Mouse (Mus musculus) CH12.LX (cell line): ENCODE measurements around the gene Hist1h4d. TPM values are rescaled to one million over a fixed set of nuclear protein-coding genes. Genes with fewer than 3 reads are reported as not detected.

Experiments used
- DNase-seq: peaks from one replicate; pipeline ENCODE4 v3.0.0-alpha.2; 2013; ENCODE audit errors: extremely low read depth
- H3K27ac ChIP-seq: 2 replicates; pipeline ENCODE4 v1.5.1; 2012; ENCODE audit warnings: low read depth, mild to moderate bottlenecking, control low read depth, moderate library complexity; ENCODE audit not compliant: insufficient read depth
- H3K27me3 ChIP-seq: replicated peaks from 2 replicates; pipeline ENCODE3; 2012; ENCODE audit warnings: inconsistent platforms
- H3K36me3 ChIP-seq, 2 experiments: replicated peaks in 1 of 2; 2 replicates each; pipeline versions ENCODE3 to v1.6.1; 2012; ENCODE audit warnings: inconsistent platforms in 1 of 2, low read length in 1 of 2, mild to moderate bottlenecking in 1 of 2, mixed read lengths in 1 of 2, moderate library complexity in 1 of 2; ENCODE audit not compliant: control insufficient read depth in 1 of 2, insufficient read depth in 1 of 2
- H3K4me1 ChIP-seq, 2 experiments: 2 replicates each; pipeline ENCODE4 v1.6.1; 2012; ENCODE audit warnings: inconsistent platforms in 1 of 2, moderate library complexity in 1 of 2; ENCODE audit not compliant: insufficient read depth in 2 of 2, control insufficient read depth in 1 of 2
- H3K4me2 ChIP-seq: 2 replicates; pipeline ENCODE4 v1.6.1; 2012; ENCODE audit warnings: low read depth, mild to moderate bottlenecking, control low read depth; ENCODE audit not compliant: poor library complexity, insufficient read depth, severe bottlenecking
- H3K4me3 ChIP-seq, 3 experiments: fragments of 150-350 bp in 1 of 3; sonication (generic) in 1 of 3; replicated peaks in 1 of 3; 2 replicates each; pipeline versions ENCODE3 to v1.5.1; 2011 to 2012; ENCODE audit warnings: low read depth in 2 of 3, low read length in 2 of 3, mild to moderate bottlenecking in 2 of 3, moderate library complexity in 2 of 3, control low read depth in 1 of 3, improper control_type of control experiment in 1 of 3, inconsistent platforms in 1 of 3, mixed read lengths in 1 of 3; ENCODE audit not compliant: poor library complexity in 1 of 3
- H3K79me2 ChIP-seq: replicated peaks from 2 replicates; pipeline ENCODE4 v1.6.1; 2012; ENCODE audit warnings: mild to moderate bottlenecking, moderate library complexity; ENCODE audit not compliant: control insufficient read depth, poor library complexity, insufficient read depth, severe bottlenecking; ENCODE audit errors: extremely low read depth
- H3K9ac ChIP-seq: 2 replicates; pipeline ENCODE4 v1.6.1; 2012; ENCODE audit warnings: low read depth, mild to moderate bottlenecking, control low read depth, moderate library complexity; ENCODE audit not compliant: insufficient read depth
- H3K9me3 ChIP-seq: replicated peaks from 2 replicates; pipeline ENCODE3; 2012; ENCODE audit warnings: low read length, inconsistent platforms, mixed read lengths
- BHLHE40 ChIP-seq: IDR thresholded peaks from 2 replicates; pipeline ENCODE4 v1.6.1; 2011; ENCODE audit warnings: mild to moderate bottlenecking, low read depth, low read length, improper control_type of control experiment
- CHD2 ChIP-seq: IDR thresholded peaks from 2 replicates; pipeline ENCODE4 v1.6.1; 2011; ENCODE audit warnings: low read length, improper control_type of control experiment
- CTCF ChIP-seq, 2 experiments: IDR thresholded peaks in 1 of 2; conservative IDR thresholded peaks in 1 of 2; 2 replicates each; pipeline ENCODE4 v1.5.1; 2011 to 2012; ENCODE audit warnings: low read depth in 2 of 2, low read length in 2 of 2, improper control_type of control experiment in 1 of 2, inconsistent platforms in 1 of 2, mild to moderate bottlenecking in 1 of 2, moderate library complexity in 1 of 2
- EP300 ChIP-seq: IDR thresholded peaks from 2 replicates; pipeline ENCODE4 v1.6.1; 2011; ENCODE audit warnings: low read length, improper control_type of control experiment
- GABPA ChIP-seq: IDR thresholded peaks from 2 replicates; pipeline ENCODE4 v1.6.1; 2012; ENCODE audit warnings: low read depth, low read length, improper control_type of control experiment, inconsistent platforms; ENCODE audit not compliant: insufficient replicate concordance
- HCFC1 ChIP-seq: IDR thresholded peaks from 2 replicates; pipeline ENCODE4 v1.6.1; 2012; ENCODE audit warnings: low read depth, mild to moderate bottlenecking, inconsistent platforms, low read length, improper control_type of control experiment
- IRF4 ChIP-seq: IDR thresholded peaks from 2 replicates; pipeline ENCODE4 v1.6.1; 2014; ENCODE audit warnings: low read depth, mild to moderate bottlenecking, inconsistent platforms, low read length, improper control_type of control experiment
- JUN ChIP-seq: IDR thresholded peaks from 2 replicates; pipeline ENCODE4 v1.6.1; 2011; ENCODE audit warnings: low read depth, mild to moderate bottlenecking, low read length, improper control_type of control experiment, moderate library complexity; ENCODE audit not compliant: insufficient read depth
- JUND ChIP-seq: conservative IDR thresholded peaks from 2 replicates; pipeline ENCODE4 v1.6.1; 2011; ENCODE audit warnings: low read depth, low read length, improper control_type of control experiment
- KAT2A ChIP-seq: IDR thresholded peaks from 2 replicates; pipeline ENCODE4 v1.6.1; 2012; ENCODE audit warnings: low read length, improper control_type of control experiment, inconsistent platforms; ENCODE audit not compliant: insufficient replicate concordance
- MAFK ChIP-seq: IDR thresholded peaks from 2 replicates; pipeline ENCODE4 v1.6.1; 2011; ENCODE audit warnings: low read length, improper control_type of control experiment; ENCODE audit not compliant: insufficient replicate concordance
- MAX ChIP-seq: IDR thresholded peaks from 2 replicates; pipeline ENCODE4 v1.6.1; 2011; ENCODE audit warnings: low read length, improper control_type of control experiment
- MEF2A ChIP-seq: IDR thresholded peaks from 2 replicates; pipeline ENCODE4 v1.6.1; 2014; ENCODE audit warnings: low read depth, mild to moderate bottlenecking, inconsistent platforms, low read length, improper control_type of control experiment, borderline replicate concordance
- MYC ChIP-seq: IDR thresholded peaks from 2 replicates; pipeline ENCODE4 v1.6.1; 2011; ENCODE audit warnings: low read depth, mild to moderate bottlenecking, improper control_type of control experiment, low read length
- NELFE ChIP-seq: IDR thresholded peaks from 2 replicates; pipeline ENCODE4 v1.6.1; 2011; ENCODE audit warnings: low read depth, low read length, improper control_type of control experiment
- NRF1 ChIP-seq: IDR thresholded peaks from 2 replicates; pipeline ENCODE4 v1.6.1; 2014; ENCODE audit warnings: low read depth, mild to moderate bottlenecking, inconsistent platforms, low read length, improper control_type of control experiment, moderate library complexity
- PAX5 ChIP-seq: IDR thresholded peaks from 2 replicates; pipeline ENCODE4 v1.6.1; 2012; ENCODE audit warnings: low read length, inconsistent platforms, mixed read lengths
- POLR2A ChIP-seq: IDR thresholded peaks from 2 replicates; pipeline ENCODE4 v1.6.1; 2011; ENCODE audit warnings: low read depth, mild to moderate bottlenecking, improper control_type of control experiment, low read length
- POLR2AphosphoS2 ChIP-seq: IDR thresholded peaks from 2 replicates; pipeline ENCODE4 v1.6.1; 2011; ENCODE audit warnings: low read depth, low read length, improper control_type of control experiment
- RAD21 ChIP-seq: IDR thresholded peaks from 2 replicates; pipeline ENCODE4 v1.6.1; 2011; ENCODE audit warnings: low read depth, mild to moderate bottlenecking, low read length, improper control_type of control experiment, moderate library complexity
- SIN3A ChIP-seq: IDR thresholded peaks from 2 replicates; pipeline ENCODE4 v1.6.1; 2012; ENCODE audit warnings: low read length, improper control_type of control experiment, inconsistent platforms
- SMC3 ChIP-seq: IDR thresholded peaks from 2 replicates; pipeline ENCODE4 v1.6.1; 2011; ENCODE audit warnings: low read depth, low read length, improper control_type of control experiment
- TBP ChIP-seq: conservative IDR thresholded peaks from 2 replicates; pipeline ENCODE4 v1.6.1; 2011; ENCODE audit warnings: low read depth, low read length, improper control_type of control experiment
- TCF12 ChIP-seq: IDR thresholded peaks from 2 replicates; pipeline ENCODE4 v1.6.1; 2014; ENCODE audit warnings: low read depth, mild to moderate bottlenecking, inconsistent platforms, low read length, improper control_type of control experiment
- UBTF ChIP-seq: IDR thresholded peaks from 2 replicates; pipeline ENCODE4 v1.6.1; 2012; ENCODE audit warnings: low read depth, mild to moderate bottlenecking, inconsistent platforms, low read length, improper control_type of control experiment, moderate library complexity
- USF1 ChIP-seq: IDR thresholded peaks from 2 replicates; pipeline ENCODE4 v1.6.1; 2014; ENCODE audit warnings: low read depth, mild to moderate bottlenecking, inconsistent platforms, low read length, improper control_type of control experiment
- ZKSCAN1 ChIP-seq: IDR thresholded peaks from 2 replicates; pipeline ENCODE4 v1.6.1; 2012; ENCODE audit warnings: low read depth, inconsistent platforms, low read length, improper control_type of control experiment, borderline replicate concordance
- ZMIZ1 ChIP-seq: IDR thresholded peaks from 2 replicates; pipeline ENCODE4 v1.6.1; 2012; ENCODE audit warnings: low read depth, mild to moderate bottlenecking, inconsistent platforms, low read length, improper control_type of control experiment
- ZNF384 ChIP-seq: IDR thresholded peaks from 2 replicates; pipeline ENCODE4 v1.6.1; 2012; ENCODE audit warnings: low read depth, low read length, improper control_type of control experiment, inconsistent platforms
- dilution Hi-C: fragments of 300-500 bp; cut with MboI; formaldehyde crosslinking; loops from 2 replicates; pipeline ENCODE4 v1.14.3; 2020; ENCODE audit warnings: low sequenced_read_pairs; ENCODE audit not compliant: extremely low pct_unique_long_range_greater_than_20kb, extremely low pct_ligation_motif_present
- in situ Hi-C: fragments of 300-500 bp; cut with MboI; formaldehyde crosslinking; loops from 3 replicates; pipeline ENCODE4 v1.14.3; 2019; ENCODE audit warnings: low sequenced_read_pairs, low pct_ligation_motif_present, low pct_unique_long_range_greater_than_20kb, mixed read lengths
- polyA plus RNA-seq: library from polyadenylated mRNA; unstranded; fragments of >175 nt; gene quantifications from 2 replicates; pipeline ENCODE4 v1.2.1, GENCODE M21; 2012; ENCODE audit warnings: low read depth; ENCODE audit not compliant: insufficient read length
- total RNA-seq, 2 experiments: library from RNA; depleted of rRNA; stranded (reverse); fragments of 300-350 nt in 1 of 2; fragments of >200 nt in 1 of 2; gene quantifications; 2 replicates each; pipeline ENCODE4 v1.2.3; 2012 to 2014

Gene Hist1h4d
- total and polyA plus RNA-seq, 3 experiments, result 6.7 to 1,831 (median 27.7) TPM

DNA sequence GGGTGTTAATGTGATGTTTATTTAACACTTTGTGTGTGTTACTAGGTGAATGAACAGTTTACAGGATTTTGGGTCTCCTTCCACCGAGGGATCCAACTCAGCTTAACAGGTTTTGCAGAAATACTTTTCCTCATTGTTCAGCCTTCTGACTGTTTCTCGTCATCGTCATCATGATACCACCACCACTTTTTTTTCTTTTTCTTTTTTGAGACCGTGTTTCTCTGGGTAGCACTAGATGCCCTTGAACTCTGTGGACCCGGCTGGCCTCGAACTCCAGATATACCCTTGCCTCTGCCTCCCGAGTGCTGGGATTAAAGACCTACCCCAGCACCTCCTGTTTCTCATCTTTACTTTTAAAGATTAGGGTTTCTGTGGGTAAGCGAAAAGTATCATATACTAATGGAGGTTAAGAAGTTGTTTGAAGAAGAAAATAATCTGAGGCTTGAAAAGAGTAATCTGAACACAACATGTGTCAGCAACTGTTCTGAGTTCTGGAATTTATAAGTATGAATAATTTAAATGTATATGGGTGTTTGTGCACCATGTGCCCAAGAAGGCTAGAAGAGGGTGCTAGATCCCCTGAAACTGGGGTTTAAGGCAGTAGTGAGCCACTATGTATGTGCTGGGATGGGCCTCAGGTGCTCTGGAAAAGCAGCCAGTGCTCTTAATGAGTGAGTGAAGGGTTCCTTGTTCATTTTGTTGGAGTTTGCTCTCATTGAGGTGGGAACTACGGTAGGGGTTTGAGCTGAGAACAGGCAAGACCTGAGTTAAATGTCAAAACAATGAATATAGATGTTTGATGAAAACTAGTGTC is 48.9 kb upstream of the Hist1h4d start:
- TF ChIP-seq TCF12 (no peak), EP300 (no peak), UBTF (no peak), BHLHE40 (no peak), ZNF384 (peak; percentile 70), MAFK (no peak), CHD2 (no peak), SIN3A (no peak), JUN (no peak), POLR2A (no peak), SMC3 (no peak), CTCF (conservative IDR thresholded peaks at IDR 0.05 in 1 of 2, IDR thresholded peaks at IDR 0.05 in 1 of 2; ENCODE audit: low read depth in 2 of 2, low read length in 2 of 2) (no peak), NELFE (no peak), POLR2AphosphoS2 (no peak), RAD21 (no peak), MYC (0 out of 2 replicates have a peak, but pooled peaks have one; percentile 23), TBP (0 out of 2 replicates have a peak, but pooled peaks have one; percentile 40), NRF1 (no peak), PAX5 (no peak), ZMIZ1 (no peak), HCFC1 (peak; percentile 19; the same call in 1 of the 2 replicates), USF1 (no peak), ZKSCAN1 (no peak), MEF2A (no peak), GABPA (no peak), IRF4 (no peak), MAX (0 out of 2 replicates have a peak, but pooled peaks have one; percentile 21), JUND (no peak), KAT2A (no peak)
- TF ChIP-seq, all 38 proteins: peak for 5
- Histone ChIP-seq H3K79me2 (no peaks in the 10 kb centered on the region), H3K36me3 (no peaks in the 10 kb centered on the region), H3K27me3 (no peaks in the 10 kb centered on the region), H3K27ac (peak overlapping the region; percentile 82), H3K4me1 (peaks cover 9 to 30% of the 10 kb centered on the region in 2 experiments), H3K9me3 (no peaks in the 10 kb centered on the region), H3K9ac (peak overlapping the region; percentile 98), H3K4me3 (peak overlapping the region; percentile 45 to 67 (median 55)), H3K4me2 (peak overlapping the region; percentile 65)
- no peak for DNase-seq
- dilution Hi-C loops, result no loop called here
- in situ Hi-C loops, result no loop called here
